Mouse (Mus musculus) spleen, embryonic (tissue): ENCODE measurements around the gene Cd72.

ENCODE experiments used
- CTCF ChIA-PET: fragments of 350-600 bp; sonication (Branson Sonifier 250); formaldehyde crosslinking; loops from one replicate; lab custom pipeline; 2022; lab: Charles Lee

Cd72 gene

GRCm38 (mm10) chr4:43407071-43407920 lies 47.1 kb downstream of the Cd72 start:
- CTCF ChIA-PET: no interaction called here

GRCm38 (mm10) chr4:43406162-43406971 lies 48.1 kb downstream of the Cd72 start:
- CTCF ChIA-PET: no interaction called here

DNA sequence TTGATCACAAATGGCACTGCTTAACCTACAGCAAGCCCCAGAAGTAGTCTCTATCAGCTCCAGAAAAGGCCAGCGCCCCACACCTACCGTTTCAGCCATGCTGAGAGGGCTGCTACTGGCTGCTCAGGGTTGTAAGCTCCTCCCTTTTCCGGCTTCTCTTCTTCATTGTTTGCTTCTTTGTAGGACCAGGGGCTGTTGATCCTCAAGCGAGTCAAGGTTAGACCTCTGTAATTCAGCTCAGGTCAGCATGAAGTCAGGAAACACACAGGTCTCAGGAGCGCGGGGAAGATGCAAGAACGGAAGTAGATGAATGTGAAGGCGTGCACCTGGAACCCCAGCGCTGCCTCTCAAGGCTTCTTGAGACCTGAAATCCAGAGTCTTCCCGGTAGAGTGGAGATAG lies 49.7 kb downstream of the Cd72 start:
- CTCF ChIA-PET: no interaction called here

- CTCF ChIA-PET: no interaction called here
These were observed 52.2 kb downstream of the Cd72 start for GRCm38 (mm10) chr4:43402212-43402611.

DNA sequence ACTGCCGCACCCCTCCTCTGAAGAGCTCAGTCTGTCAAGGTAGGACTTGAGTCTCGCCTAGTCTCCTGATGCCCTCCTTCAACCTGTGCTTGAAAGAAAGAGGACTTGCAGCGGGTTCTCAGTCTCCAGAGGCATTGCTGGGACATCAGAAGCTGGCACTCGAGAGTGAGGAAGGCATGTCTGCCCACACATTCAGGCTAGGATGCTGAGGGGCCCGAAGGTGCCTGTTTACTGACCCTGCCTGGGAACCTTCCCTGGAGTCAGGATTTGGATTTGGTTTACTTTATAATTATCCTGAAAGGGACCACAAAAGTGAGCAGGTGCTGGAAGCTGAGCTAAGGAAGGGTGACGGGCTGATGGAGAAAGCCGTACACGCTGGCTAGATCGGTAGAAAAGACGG lies 52.9 kb downstream of the Cd72 start:
- CTCF ChIA-PET: no interaction called here

DNA sequence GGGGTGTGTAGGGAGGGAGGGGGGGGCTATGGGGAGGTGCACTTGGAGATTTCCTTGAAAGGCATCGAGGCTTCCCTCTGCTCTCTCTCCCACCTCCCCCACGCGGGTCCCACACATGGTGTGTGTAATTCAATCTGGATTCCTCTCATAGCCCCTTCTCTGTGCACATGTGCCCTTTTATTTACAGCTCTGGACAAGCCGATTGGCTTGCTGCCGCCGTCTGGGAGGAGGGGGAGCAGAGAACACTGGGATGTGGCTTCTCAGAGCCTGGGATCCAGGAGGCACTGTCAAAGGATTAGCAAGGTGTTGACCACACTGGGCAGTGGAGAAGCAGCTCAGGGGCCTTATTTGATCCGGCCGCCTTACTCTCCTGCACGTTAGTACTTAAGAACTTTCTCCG lies 53.5 kb downstream of the Cd72 start:
- CTCF ChIA-PET: no interaction called here

- CTCF ChIA-PET: no interaction called here
These were observed 54.9 kb downstream of the Cd72 start for GRCm38 (mm10) chr4:43399391-43400131.

DNA sequence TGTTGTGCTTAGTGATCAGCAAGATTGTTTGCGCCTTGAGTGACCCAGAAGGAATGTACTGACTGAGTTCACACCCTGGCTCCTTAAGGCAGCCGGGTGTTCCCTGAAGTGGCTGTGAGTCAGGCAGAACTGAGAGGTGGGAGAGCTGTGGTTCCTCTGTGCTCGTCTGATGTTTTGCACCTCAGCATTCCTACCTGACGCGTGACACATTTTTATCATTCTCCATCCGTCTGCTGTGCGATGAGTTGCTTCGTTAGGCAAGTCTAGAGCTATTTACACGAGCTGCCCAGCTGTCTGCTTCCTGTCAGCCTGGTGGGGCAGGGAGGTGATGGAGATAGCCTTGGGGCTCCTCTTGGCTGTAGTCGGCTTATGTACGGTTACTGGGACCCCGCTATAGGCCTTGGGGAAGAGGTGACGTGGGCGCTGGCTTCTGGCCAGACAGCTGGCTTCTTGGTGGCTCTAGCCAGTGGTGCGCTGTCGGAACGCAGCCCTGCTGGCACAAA lies 55.5 kb downstream of the Cd72 start:
- CTCF ChIA-PET: no interaction called here

DNA sequence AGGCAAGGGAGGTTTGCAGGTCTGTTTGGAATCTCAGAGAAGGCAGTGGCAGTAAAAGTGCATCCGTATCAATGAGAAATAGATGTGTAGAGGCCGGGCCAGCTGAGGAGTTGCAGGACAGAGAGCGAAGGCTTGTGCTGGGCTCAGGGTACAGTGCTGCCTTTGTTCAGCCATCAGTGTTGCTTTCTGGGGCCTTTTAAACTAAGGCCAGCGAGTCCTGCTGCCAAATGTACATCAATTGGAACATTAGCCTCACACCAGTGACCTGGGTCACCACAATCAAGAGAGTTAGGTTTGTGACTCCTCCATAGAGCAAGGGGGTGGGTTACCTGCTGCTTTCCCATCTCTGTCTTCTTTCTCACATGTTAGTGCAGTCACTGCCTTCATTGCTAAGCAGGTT lies 56.4 kb downstream of the Cd72 start:
- CTCF ChIA-PET: no interaction called here
